Comparison of ENCODE assay signal across 10 mouse cellular contexts in genomic region chr3:122387771-122388170, GRCm38 (mm10).
"Had no signal": no experiment of that assay in that cellular context is flagged by ENCODE, and none has a peak within 500 bp of the region (broad histone marks: within the 10 kb centered on the region; RNA-seq: fewer than 3 reads in every experiment).

No protein-coding gene starts in this region.

- DNase-seq: kidney, postnatal 25 days; layer of hippocampus, adult 9-11 months; layer of hippocampus, postnatal 36 days; liver, embryonic 13.5 days; liver, postnatal 0 days; lung, postnatal 14 days; right cerebral cortex, postnatal 14 days; thymus, adult 2 months; thymus, postnatal 25 days had no signal

- ATAC-seq: liver, postnatal 0 days; midbrain, embryonic 13.5 days had no signal
